Mouse (Mus musculus) megakaryocyte, embryonic 14.5 days (primary cell): ENCODE results near the gene Auts2.

Experiments used
- FLI1 ChIP-seq: IDR thresholded peaks from 2 replicates; pipeline ENCODE4 v1.6.1; 2012; ENCODE audit warnings: low read length, inconsistent platforms, mixed read lengths
- GATA1 ChIP-seq: IDR thresholded peaks from 3 replicates; pipeline ENCODE4 v1.6.1; 2012; ENCODE audit warnings: mixed read lengths, low read length, inconsistent platforms, borderline replicate concordance

GRCm38 (mm10) chr5:131513753-131514152 is 1029.4 kb downstream of the Auts2 start:
- TF ChIP-seq GATA1: no peak
- TF ChIP-seq FLI1: no peak
